Mouse (Mus musculus): ENCODE results near the gene Hist1h2ag. TPM values are rescaled to one million over a fixed set of nuclear protein-coding genes. Genes with fewer than 3 reads are reported as not detected.

Hist1h2ag gene
- total RNA-seq, 4 experiments from 2014 or later = 2.3 to 4.2 (median 2.6) TPM; not detected in 1

DNA sequence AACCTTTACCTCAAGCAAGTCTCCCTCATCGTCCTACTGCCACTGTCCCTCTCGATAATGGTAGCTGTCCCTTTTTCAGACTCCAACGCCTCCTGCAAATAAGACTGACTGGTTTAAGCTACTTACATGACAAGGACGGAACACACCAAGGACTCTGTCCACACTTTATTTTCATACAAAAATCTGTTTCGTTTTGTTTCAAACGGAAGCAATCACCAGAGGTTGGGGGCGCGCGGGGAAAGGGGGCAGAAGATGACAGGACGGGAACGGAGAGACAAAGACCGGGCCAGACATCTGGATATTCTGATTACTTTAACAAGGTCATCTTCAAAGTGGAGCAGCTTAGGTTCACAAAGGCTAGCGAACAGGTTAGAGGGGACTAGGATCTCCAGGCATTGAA lies 29.0 kb downstream of the Hist1h2ag start:
- DNase-seq (ENCODE audit: low spot score in 2 of 2) = no peak

DNA sequence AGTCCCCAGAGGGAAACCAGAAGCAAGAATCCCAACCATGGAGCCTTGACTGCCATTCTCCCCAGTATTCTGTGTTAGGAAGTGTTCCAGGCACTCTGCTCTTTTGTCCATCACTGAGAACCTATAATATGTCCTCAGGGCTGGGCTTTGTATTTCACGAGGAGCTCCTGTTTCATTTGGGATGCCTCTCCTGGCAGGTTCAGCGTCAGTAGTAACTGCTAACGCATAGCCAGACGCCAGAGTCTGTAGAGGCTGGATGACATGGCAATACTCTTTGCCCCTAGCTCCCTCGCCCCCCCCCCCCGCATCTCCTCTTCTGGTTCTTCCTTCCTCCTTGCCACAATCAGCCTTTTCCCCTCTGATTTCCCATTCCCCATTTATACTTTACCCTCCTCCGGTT lies 33.1 kb downstream of the Hist1h2ag start, which contains the start of gene Prss16:
Gene Prss16, minus strand, starts transcription at position 101 of the 400 bp plus-strand sequence.
- no peak for DNase-seq (ENCODE audit: low spot score in 2 of 2)

DNA sequence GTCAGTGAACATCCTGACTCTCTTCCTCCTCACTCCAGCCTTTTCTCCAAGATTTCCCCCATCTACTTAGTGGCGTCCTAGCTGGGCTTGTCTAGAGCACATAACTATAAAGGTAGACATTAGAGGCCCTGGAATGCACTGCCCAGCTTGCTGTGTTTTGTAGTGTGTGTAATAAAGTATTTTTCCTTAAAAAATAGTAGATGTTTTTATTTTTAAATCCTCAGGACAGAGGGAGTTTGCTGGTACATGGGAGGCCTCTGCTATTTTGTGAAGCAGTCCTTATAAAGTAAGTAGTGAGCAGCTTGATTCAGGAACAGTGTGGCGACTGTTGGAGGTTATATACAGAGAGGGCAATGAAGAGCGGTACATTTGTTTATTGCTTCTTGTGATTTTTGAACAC lies 34.0 kb downstream of the Hist1h2ag start:
- no peak for DNase-seq (ENCODE audit: low spot score in 2 of 2)

DNA sequence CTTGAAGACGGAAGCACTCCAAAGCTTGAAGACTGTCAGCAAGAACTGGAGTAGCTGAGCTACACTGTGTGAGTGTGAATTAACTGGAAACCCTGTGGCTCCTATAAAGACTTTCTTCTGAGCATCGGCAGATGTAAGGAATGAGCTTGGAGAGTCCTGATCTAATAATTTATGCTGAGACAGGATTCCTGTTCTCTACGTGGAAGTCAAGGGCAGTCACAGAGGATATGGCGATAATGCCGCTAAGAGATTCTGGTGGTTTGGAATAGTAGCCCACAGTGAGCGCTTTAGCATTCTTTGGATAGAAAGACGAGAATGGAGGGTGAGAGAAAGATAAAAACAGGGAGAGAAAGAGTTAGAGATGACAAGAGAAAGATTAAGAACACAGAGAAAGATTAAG lies 34.9 kb downstream of the Hist1h2ag start:
- no peak for DNase-seq (ENCODE audit: low spot score in 2 of 2)

DNA sequence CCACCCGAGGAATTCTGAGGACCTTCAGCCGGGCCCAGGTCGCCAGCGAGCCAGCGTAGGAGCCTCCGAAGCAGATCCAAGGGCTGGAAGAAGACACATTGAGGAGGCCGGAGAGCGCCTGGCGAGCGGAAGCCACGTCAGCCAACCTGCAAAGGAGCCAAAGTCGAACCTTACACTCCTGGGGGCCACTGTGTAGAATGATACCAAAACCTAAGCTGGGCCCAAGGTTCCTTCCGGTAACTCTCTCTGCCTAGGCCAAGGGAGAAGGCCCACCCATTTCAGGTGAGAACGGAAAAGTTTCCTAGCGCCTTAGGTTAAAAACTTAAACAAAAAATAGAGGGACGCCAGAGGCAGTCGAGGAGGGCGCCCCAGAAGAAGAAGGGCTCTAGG lies 35.6 kb downstream of the Hist1h2ag start:
- no peak for DNase-seq (ENCODE audit: low spot score in 2 of 2)

DNA sequence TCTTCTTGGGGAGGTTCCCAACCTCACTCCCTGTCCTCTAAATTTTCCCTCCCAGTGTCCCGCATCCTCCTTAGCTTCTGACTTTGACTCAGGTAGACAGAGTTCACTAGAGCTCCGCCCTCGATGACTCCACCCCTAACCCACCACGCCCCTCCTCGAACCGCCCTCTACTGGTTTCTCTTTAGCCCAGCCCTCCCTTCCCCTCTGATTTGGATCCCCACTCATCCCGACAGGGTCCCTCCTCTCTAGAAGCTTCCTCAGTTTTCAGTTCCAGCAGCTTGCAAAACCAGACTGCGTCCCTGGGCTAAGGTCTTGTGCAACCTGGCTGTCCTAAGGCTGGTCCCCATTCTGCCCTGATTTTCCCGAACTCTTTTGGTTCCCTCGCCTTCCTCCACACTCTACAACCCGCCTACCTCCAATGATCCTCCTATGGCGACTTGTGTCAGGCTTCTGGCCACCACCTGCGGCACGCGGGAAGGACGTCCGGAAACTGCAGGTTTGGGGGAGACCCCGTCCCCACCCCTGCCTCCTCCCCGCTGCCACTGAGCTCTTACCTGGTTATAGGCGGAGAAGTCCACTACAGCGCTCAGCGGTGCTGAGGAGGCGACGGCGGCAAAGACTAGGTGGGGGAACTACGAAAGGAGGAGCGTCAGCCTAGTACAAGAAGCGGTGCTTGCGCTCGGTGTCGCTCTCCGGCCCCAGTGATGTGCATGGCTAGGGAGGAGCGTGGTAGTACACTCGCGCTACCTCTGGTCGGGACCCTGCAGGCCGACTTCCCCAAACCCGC lies 36.2 kb downstream of the Hist1h2ag start:
- no peak for DNase-seq (ENCODE audit: low spot score in 2 of 2)

DNA sequence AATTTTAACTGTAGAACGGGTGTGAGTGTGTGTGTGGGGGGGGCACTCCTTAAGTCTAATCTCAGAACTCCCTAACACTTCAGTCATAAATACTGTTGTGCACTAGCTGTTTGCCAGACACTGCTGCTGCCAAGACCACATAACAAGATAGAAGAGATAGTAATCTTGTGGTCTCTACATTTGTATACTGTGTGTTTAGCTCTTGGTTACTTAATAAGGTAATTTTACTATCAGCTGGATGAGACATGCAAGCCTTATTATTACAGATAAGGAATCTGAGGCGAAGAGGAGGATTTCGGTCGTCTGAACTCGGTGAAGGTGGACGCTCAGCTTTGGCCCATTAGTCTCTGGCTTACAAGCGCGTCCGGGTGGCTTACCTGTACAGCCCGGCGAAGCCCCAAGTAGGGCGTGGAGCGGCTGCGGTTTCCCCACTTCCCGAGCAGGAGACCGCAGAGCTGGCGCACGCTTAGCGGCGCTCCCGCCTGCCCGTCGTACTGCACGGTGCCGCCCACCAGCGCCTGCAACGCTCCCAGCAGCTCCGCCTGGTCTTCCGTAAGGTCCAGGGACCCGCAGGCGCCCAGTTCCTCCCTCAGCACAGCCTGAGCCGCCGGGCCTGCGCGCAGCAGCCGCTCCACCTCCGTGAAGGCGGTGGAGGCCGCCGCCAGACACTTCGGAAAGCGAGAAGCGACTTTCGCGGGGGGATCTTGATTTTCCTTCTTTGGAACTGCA lies 37.0 kb downstream of the Hist1h2ag start:
- DNase-seq (ENCODE audit: low spot score in 2 of 2) = no peak

DNA sequence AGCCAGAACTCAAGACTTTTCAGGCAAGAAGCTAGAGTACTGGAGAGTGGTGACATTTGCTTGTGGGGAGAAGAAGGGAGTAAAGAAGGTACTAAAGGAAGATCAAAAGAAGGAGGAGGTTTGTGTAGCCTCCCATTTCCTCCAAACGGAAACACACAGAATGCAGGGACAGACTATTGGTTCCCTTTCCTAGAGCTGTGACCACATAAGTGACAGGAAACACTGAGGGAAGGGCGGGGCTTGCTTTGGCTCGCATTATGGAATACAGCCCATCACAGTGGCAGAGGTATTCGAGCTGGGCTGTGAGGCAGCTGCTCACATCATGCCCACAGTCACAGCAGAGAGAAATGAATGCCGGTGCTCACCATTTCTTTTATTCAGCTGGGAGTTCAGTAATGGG lies 40.9 kb downstream of the Hist1h2ag start:
- DNase-seq (ENCODE audit: low spot score in 2 of 2) = no peak

DNA sequence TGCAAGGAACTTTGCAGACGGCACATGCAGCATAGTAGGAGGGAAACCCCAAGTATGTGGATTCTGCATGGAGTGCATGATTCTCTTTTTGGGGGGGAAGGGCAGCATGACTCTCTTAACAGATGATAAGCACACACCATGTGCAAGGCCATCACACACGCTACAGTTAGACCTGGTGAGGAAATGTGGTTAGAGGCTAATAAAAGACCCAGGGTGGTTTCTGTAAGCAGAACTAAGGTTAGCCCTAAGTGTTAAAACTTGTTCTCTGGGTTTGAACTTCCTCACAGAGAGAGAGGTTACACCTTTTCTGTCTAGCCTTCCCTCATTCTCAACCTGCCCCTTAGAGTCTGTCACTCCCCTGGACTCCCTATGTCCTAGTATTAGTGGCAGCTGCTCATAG lies 41.4 kb downstream of the Hist1h2ag start:
- DNase-seq (ENCODE audit: low spot score in 2 of 2) = no peak

DNA sequence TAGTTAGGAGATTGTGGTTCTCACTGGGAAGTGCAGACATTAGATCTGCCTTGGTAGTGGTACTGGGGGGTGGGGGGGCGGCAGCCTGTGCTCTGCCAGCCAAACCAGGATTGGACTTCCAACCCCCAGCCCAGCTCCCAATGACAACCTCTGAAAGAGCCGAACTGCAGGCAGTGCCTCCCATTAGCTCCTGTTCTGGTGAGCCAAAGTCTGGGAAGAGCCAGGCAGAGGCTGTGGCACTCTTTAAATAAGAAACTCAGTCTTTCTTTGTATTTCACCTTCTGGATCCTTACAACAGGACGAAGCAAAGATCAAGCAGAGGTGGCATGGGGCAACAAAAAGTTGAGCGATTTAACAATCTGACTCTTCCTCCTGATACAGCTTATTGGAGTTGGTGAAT lies 43.6 kb downstream of the Hist1h2ag start:
- no peak for DNase-seq (ENCODE audit: low spot score in 2 of 2)

DNA sequence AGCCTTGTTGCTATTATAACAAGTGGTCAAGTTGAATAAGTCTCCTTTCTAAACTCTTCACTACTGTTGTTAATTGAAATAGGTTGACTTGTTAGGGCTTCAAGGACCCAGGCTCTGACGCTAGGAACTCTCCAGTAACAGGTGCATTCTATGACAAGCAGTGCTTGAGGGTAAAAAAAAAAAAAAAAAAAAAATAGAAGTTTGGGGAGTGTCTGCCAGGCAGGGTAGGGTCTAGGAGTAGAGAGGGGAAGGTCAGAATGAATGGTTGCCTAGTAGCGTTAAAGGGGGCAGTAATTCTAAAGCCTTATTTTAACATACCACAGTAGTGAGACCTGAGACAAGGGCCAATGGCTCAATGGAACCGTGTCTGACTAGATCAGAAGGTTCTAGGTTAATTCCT lies 44.3 kb downstream of the Hist1h2ag start:
- no peak for DNase-seq (ENCODE audit: low spot score in 2 of 2)

DNA sequence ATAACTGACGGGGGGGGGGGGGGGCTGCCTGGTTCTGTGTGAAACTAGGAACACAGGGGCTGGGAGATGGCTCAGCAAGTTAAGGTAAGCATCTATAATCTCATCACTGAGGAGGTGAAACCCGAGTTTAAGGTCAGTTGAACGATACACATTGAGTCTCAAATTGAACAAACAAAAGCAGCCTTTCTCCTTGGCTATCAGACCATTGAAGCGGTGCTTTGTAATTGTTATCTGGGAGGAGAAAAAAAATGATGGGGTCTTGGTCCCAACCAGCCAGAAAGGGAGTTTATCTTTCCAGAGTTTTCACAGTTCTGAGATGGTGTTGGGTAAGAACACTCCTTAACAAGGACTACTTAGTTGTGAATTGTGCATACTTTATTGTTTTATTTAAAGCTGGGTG lies 44.9 kb downstream of the Hist1h2ag start:
- DNase-seq (ENCODE audit: low spot score in 2 of 2) = no peak

DNA sequence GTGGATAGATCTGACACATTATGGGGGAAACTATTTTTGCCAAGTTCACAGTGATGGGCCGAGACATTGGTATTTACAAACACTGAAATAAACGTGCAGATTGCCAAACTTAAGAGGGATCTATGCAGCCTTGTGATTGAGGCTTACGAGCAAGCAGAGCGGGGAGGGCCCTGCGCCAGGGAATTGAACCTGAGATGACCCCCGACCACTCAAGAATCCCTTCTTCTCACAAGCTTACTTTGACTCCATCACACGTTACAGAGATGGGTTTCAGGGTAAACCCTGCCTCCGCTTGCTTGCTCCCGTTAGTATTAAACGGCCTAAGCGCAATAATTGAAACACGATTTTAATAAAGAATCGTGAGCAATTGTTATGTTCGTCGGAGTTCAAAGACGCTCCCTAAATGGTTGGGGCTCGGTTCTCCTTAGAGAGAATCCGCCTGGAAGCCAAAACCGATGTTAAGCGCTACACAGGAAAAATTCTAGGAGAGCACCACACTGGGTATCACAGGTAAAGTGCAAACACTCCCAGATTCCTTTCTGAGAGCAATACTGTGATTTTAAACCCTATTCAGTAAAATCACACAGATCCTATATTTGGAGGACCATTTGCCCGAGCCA lies 45.4 kb downstream of the Hist1h2ag start:
- no peak for DNase-seq (ENCODE audit: low spot score in 2 of 2)

DNA sequence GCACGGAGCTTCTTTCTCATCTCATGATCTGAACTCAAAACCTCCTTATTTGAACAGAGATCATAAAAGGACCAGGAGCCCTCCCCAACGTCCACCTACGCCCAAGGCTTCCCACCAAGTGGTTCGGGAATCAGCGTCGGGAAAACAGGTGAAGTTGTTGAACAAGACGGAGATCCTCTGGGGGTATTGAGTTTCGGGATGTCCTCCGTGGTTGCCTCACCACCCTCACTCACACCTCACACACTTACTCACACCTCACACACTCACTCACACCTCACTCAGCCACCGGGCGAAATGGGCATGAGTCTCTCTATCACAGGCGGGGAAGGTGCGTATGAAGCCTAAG lies 45.9 kb downstream of the Hist1h2ag start:
- no peak for DNase-seq (ENCODE audit: low spot score in 2 of 2)

DNA sequence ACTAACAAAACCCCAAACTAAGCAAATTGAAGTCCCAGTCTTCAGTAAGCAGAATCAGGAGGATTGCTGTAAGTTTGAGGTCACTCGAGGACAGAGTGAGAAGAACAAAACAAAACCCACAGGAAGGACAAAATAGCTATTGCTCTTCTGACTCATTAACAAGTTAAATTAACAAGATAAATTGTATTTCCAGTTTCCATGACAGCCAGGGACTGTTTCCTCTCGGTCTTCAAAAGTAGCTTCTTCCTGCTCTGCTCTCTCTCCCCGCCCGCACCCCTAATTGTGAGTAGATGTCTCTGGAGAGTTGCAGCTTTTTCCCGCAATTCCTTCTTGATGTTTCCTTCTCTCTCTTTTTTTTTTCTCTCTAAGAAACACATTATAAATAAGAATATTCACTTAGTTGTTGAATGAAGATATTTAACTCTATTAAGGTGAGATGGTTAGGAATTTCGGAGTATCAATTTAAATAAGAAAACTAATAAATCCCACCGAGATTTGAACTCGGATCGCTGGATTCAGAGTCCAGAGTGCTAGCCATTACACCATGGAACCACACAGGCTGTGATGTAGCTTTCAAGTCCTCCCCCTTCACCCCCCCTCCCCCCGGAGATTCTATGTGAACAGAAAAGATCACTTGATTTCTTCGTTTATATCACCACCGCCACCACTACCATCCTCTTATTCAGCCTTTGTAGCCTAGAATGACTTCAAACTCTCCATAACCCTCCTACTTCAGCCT lies 46.5 kb downstream of the Hist1h2ag start:
- no peak for DNase-seq (ENCODE audit: low spot score in 2 of 2)

DNA sequence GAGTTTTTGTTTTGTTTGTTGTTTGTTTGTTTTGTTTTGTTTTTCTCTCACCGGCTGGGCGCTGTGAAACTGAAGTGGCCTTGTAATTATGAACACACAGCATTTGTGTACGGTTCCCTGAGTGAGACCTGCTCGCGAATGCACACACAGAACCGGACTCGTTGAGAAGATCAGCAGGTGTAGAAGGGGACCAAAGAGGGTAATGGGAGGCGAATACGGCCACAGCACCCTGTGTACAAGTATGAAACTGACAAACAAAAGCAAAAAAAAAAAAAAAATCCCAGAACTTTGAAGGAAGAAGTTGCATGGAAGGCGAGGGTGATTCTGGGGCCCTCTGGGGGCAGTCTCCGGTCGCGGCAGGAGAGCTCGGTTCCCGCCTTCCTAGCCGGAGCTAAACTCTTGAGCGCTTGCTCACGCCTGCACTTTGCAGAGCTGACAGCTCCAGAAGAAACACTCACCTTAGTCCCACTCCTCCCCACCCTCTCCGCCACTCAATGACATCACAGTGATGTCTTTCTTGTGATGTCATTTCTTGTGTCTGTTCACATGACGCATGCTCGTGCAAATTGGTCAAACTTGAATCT lies 47.3 kb downstream of the Hist1h2ag start:
- no peak for DNase-seq (ENCODE audit: low spot score in 2 of 2)

DNA sequence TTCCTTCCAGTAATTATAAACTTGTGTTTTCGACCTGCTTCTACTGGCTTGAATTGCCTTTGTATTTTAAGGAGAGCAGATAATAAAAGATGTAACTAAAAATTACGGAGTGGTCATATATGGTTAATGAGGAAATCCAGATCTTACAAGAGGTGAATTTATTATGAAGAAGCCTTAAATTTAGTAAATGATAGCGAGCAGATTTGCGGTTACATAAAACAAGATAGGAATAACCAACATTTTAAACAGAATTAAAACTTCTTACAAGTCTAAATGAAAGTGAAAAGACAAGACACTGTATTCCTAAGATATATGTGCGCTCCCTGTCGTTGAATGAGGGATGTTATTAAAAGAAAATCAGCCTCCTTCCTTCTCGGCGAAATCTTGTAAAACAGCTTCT lies 47.8 kb downstream of the Hist1h2ag start:
- no peak for DNase-seq (ENCODE audit: low spot score in 2 of 2)

DNA sequence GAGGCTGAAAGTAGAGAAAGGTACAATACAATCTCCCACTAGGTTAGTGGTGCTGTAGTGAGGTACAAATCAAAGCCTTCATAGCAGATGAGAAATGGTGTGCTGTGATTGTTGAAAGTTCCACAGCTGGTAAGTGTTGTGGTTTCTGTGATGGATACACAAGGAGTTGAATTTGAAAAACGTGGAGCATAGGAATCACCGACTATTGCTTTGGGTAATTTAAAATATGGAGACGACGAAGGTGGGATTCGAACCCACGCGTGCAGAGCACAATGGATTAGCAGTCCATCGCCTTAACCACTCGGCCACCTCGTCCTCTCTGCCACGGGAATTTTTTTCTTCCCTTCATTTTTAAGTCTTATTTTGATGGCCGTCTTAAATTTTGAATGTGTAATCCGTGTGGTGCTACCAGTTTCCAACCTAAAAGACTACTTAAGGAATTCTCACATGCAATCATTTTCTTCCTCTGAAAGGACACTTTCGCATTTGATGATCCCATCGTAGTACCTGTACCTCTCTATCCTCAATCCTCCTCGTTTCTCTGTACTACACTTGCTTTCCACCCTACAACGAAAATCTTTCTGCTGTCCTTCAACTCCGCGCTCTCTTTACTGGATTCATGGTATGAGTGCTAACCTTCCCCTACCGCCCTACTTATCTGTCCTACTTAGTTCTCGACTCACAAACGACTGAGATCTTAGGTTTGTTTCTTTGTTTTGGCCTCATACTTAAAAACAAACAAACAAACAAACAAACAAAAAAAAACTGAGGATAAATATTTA lies 48.6 kb downstream of the Hist1h2ag start:
- no peak for DNase-seq (ENCODE audit: low spot score in 2 of 2)

DNA sequence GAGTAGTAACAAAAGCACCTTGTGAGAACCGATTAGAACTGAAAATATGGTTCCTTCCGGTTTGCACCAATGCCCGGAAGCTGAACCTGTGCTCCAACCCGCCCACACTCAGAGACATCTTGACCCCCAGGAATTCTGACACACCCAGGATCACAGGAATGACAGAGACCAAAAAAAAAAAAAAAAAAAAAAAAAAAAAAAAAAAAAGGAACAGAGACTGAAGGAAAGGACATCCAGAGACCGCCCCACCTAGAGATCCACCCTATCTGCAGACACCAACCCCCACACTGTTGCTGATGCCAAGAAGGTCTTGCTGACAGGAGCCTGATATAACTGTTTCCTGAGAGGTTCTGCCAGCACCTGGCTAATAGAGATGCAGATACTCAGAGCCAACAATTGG lies 50.2 kb downstream of the Hist1h2ag start:
- DNase-seq (ENCODE audit: low spot score in 2 of 2) = no peak

All from gastrocnemius, adult 8-10 months (tissue).